In genomic region chr6:101392801-101393117, GRCm38 (mm10) we compare ENCODE assay signal across 30 mouse cellular contexts. TPM values are rescaled to one million over a fixed set of nuclear protein-coding genes. Genes with fewer than 3 reads are reported as not detected.
"Had no signal": no experiment of that assay in that cellular context is flagged by ENCODE, and none has a peak within 500 bp of the region (broad histone marks: within the 10 kb centered on the region; RNA-seq: fewer than 3 reads in every experiment).

No protein-coding gene starts in this region.

- H3K9ac ChIP-seq: embryonic facial prominence, embryonic 12.5 days; embryonic facial prominence, embryonic 13.5 days; embryonic facial prominence, embryonic 15.5 days; forebrain, embryonic 12.5 days; forebrain, embryonic 13.5 days; forebrain, embryonic 15.5 days; forebrain, postnatal 0 days had no signal

- DNase-seq: cerebellum, adult 18-20 months; cerebellum, adult 2 months; cerebellum, adult 8-10 months; cerebellum, adult 9-10 months; cerebellum, adult 9-11 months; cerebellum, postnatal 10 days; cerebellum, postnatal 14 days; cerebellum, postnatal 25 days; cerebellum, postnatal 36 days; embryo, embryonic 11 days; forebrain, postnatal 0 days; gastrocnemius, adult 2 months; gastrocnemius, postnatal 10 days; gastrocnemius, postnatal 14 days; gastrocnemius, postnatal 25 days; gastrocnemius, postnatal 36 days; heart, adult 18-20 months had no signal

- H3K27me3 ChIP-seq: embryonic facial prominence, embryonic 12.5 days; embryonic facial prominence, embryonic 13.5 days; embryonic facial prominence, embryonic 15.5 days; forebrain, embryonic 12.5 days; forebrain, embryonic 13.5 days; forebrain, embryonic 15.5 days had no signal

- ATAC-seq: forebrain, embryonic 13.5 days; forebrain, embryonic 14.5 days; forebrain, embryonic 15.5 days; forebrain, embryonic 16.5 days; forebrain, postnatal 0 days had no signal

- H3K36me3 ChIP-seq: embryonic facial prominence, embryonic 10.5 days; embryonic facial prominence, embryonic 12.5 days; embryonic facial prominence, embryonic 13.5 days; embryonic facial prominence, embryonic 15.5 days; forebrain, embryonic 10.5 days; forebrain, embryonic 12.5 days; forebrain, embryonic 15.5 days had no signal

- H3K4me3 ChIP-seq: embryonic facial prominence, embryonic 10.5 days; embryonic facial prominence, embryonic 12.5 days; embryonic facial prominence, embryonic 13.5 days; embryonic facial prominence, embryonic 15.5 days; erythroblast, embryonic 14.5 days; forebrain, embryonic 10.5 days; forebrain, embryonic 12.5 days; forebrain, embryonic 13.5 days; forebrain, embryonic 15.5 days; gastrocnemius, adult 2 months had no signal

- H3K4me2 ChIP-seq: embryonic facial prominence, embryonic 12.5 days; embryonic facial prominence, embryonic 13.5 days; embryonic facial prominence, embryonic 15.5 days; forebrain, embryonic 12.5 days; forebrain, embryonic 13.5 days; forebrain, embryonic 15.5 days had no signal

- H3K4me1 ChIP-seq: forebrain, embryonic 10.5 days; forebrain, embryonic 12.5 days; forebrain, embryonic 13.5 days; forebrain, embryonic 15.5 days had no signal

- H3K27ac ChIP-seq: embryonic facial prominence, embryonic 10.5 days; embryonic facial prominence, embryonic 12.5 days; embryonic facial prominence, embryonic 13.5 days; embryonic facial prominence, embryonic 15.5 days; forebrain, embryonic 10.5 days; forebrain, embryonic 12.5 days; forebrain, embryonic 13.5 days; forebrain, embryonic 15.5 days; gastrocnemius, adult 2 months had no signal

- H3K9me3 ChIP-seq: embryonic facial prominence, embryonic 10.5 days; embryonic facial prominence, embryonic 12.5 days; embryonic facial prominence, embryonic 13.5 days; embryonic facial prominence, embryonic 15.5 days; forebrain, embryonic 10.5 days; forebrain, embryonic 12.5 days; forebrain, embryonic 13.5 days; forebrain, embryonic 15.5 days had no signal

RNA-seq across cellular contexts. Expression of gene Pdzrn3, which starts 15.1 kb away (rescaled TPM):
- total RNA-seq: common myeloid progenitor, adult 5-6 weeks; granulocyte monocyte progenitor cell, adult 5-6 weeks had no signal
- polyA plus RNA-seq: erythroblast, embryonic 14.5 days had no signal
